Mouse (Mus musculus) MEL (cell line): Measurements from ENCODE around the gene Gtf2i. TPM values are rescaled to one million over a fixed set of nuclear protein-coding genes. Genes with fewer than 3 reads are reported as not detected.

Source experiments
- DNase-seq: peaks from one replicate; pipeline ENCODE4 v3.0.0; 2011; ENCODE audit warnings: low read depth, low spot score
- H3K27ac ChIP-seq: 2 replicates; pipeline ENCODE4 v1.5.1; 2012; ENCODE audit warnings: low read depth, mild to moderate bottlenecking, control low read depth, low read length, moderate library complexity; ENCODE audit not compliant: control insufficient read depth
- H3K27me3 ChIP-seq, 2 experiments: fragments of 150-350 bp in 1 of 2; sonication (generic) in 1 of 2; 2 replicates each; pipeline ENCODE4 v1.6.1; 2012; ENCODE audit warnings: low read length in 2 of 2, mild to moderate bottlenecking in 2 of 2, improper control_type of control experiment in 1 of 2, moderate library complexity in 1 of 2; ENCODE audit not compliant: insufficient read depth in 2 of 2, control insufficient read depth in 1 of 2
- H3K36me3 ChIP-seq, 2 experiments: 2 replicates each; pipeline ENCODE4 v1.6.1; 2012 to 2014; ENCODE audit warnings: low read length in 2 of 2, improper control_type of control experiment in 1 of 2, inconsistent platforms in 1 of 2, mild to moderate bottlenecking in 1 of 2; ENCODE audit not compliant: insufficient read depth in 2 of 2, control insufficient read depth in 1 of 2
- H3K4me1 ChIP-seq, 2 experiments: fragments of 150-350 bp in 1 of 2; sonication (generic) in 1 of 2; 2 replicates each; pipeline ENCODE4 v1.6.1; 2012; ENCODE audit warnings: low read length in 2 of 2, improper control_type of control experiment in 1 of 2, mild to moderate bottlenecking in 1 of 2; ENCODE audit not compliant: insufficient read depth in 2 of 2, control insufficient read depth in 1 of 2
- H3K4me3 ChIP-seq, 2 experiments: fragments of 150-350 bp in 1 of 2; sonication (generic) in 1 of 2; 2 replicates each; pipeline ENCODE4 v1.5.1; 2012; ENCODE audit warnings: low read depth in 2 of 2, low read length in 2 of 2, mild to moderate bottlenecking in 2 of 2, moderate library complexity in 2 of 2, control low read depth in 1 of 2, improper control_type of control experiment in 1 of 2; ENCODE audit not compliant: control insufficient read depth in 1 of 2, insufficient read depth in 1 of 2
- H3K79me2 ChIP-seq: 2 replicates; pipeline ENCODE4 v1.6.1; 2012; ENCODE audit warnings: mild to moderate bottlenecking, low read length, moderate library complexity; ENCODE audit not compliant: control insufficient read depth, poor library complexity, insufficient read depth
- H3K9ac ChIP-seq: 2 replicates; pipeline ENCODE4 v1.6.1; 2012; ENCODE audit warnings: low read depth, mild to moderate bottlenecking, control low read depth, low read length, moderate library complexity; ENCODE audit not compliant: control insufficient read depth, poor library complexity, severe bottlenecking
- H3K9me3 ChIP-seq: fragments of 150-350 bp; sonication (generic); replicated peaks from 2 replicates; pipeline ENCODE4 v1.6.1; 2012; ENCODE audit warnings: mild to moderate bottlenecking, low read length, improper control_type of control experiment, moderate library complexity; ENCODE audit not compliant: insufficient read depth
- E2F4 ChIP-seq: IDR thresholded peaks from 2 replicates; pipeline ENCODE4 v1.6.1; 2011; ENCODE audit warnings: low read depth, low read length, improper control_type of control experiment, borderline replicate concordance
- EP300 ChIP-seq, 2 experiments: IDR thresholded peaks; 2 replicates each; pipeline ENCODE4 v1.6.1; 2011; ENCODE audit warnings: improper control_type of control experiment in 2 of 2, low read length in 2 of 2, low read depth in 1 of 2, mild to moderate bottlenecking in 1 of 2
- ETS1 ChIP-seq: IDR thresholded peaks from 2 replicates; pipeline ENCODE4 v1.6.1; 2012; ENCODE audit warnings: low read depth, mild to moderate bottlenecking, inconsistent platforms, low read length, improper control_type of control experiment, moderate library complexity
- GATA1 ChIP-seq: IDR thresholded peaks from 2 replicates; pipeline ENCODE4 v1.6.1; 2011; ENCODE audit warnings: low read depth, low read length, improper control_type of control experiment
- HCFC1 ChIP-seq: IDR thresholded peaks from 2 replicates; pipeline ENCODE4 v1.6.1; 2012; ENCODE audit warnings: low read depth, mild to moderate bottlenecking, inconsistent platforms, low read length, improper control_type of control experiment, moderate library complexity
- MAX ChIP-seq: IDR thresholded peaks from 2 replicates; pipeline ENCODE4 v1.6.1; 2011; ENCODE audit warnings: low read length, improper control_type of control experiment
- MYB ChIP-seq: IDR thresholded peaks from 2 replicates; pipeline ENCODE4 v1.6.1; 2011; ENCODE audit warnings: mild to moderate bottlenecking, low read depth, low read length, improper control_type of control experiment
- POLR2A ChIP-seq, 2 experiments: IDR thresholded peaks; 2 replicates each; pipeline ENCODE4 v1.6.1; 2011 to 2012; ENCODE audit warnings: low read length in 2 of 2, mild to moderate bottlenecking in 2 of 2, control low read depth in 1 of 2, improper control_type of control experiment in 1 of 2, low read depth in 1 of 2, moderate library complexity in 1 of 2; ENCODE audit not compliant: control insufficient read depth in 1 of 2, insufficient read depth in 1 of 2, poor library complexity in 1 of 2
- SIN3A ChIP-seq: IDR thresholded peaks from 2 replicates; pipeline ENCODE4 v1.6.1; 2012; ENCODE audit warnings: low read length, improper control_type of control experiment, inconsistent platforms
- TBP ChIP-seq: IDR thresholded peaks from 2 replicates; pipeline ENCODE4 v1.8.0; 2011; ENCODE audit warnings: low read depth, low read length, improper control_type of control experiment
- USF2 ChIP-seq, 2 experiments: IDR thresholded peaks; 2 replicates each; pipeline ENCODE4 v1.6.1; 2011 to 2012; ENCODE audit warnings: improper control_type of control experiment in 2 of 2, low read length in 2 of 2, borderline replicate concordance in 1 of 2, inconsistent platforms in 1 of 2, low read depth in 1 of 2, mild to moderate bottlenecking in 1 of 2; ENCODE audit not compliant: insufficient read depth in 1 of 2
- ZC3H11A ChIP-seq: IDR thresholded peaks from 2 replicates; pipeline ENCODE4 v1.6.1; 2012; ENCODE audit warnings: low read depth, mild to moderate bottlenecking, inconsistent platforms, low read length, improper control_type of control experiment
- ZMIZ1 ChIP-seq: IDR thresholded peaks from 2 replicates; pipeline ENCODE4 v1.6.1; 2012; ENCODE audit warnings: low read depth, mild to moderate bottlenecking, inconsistent platforms, low read length, improper control_type of control experiment, moderate library complexity
- ZNF384 ChIP-seq: IDR thresholded peaks from 2 replicates; pipeline ENCODE4 v1.6.1; 2012; ENCODE audit warnings: low read depth, mild to moderate bottlenecking, inconsistent platforms, low read length, improper control_type of control experiment
- polyA plus RNA-seq, 2 experiments: library from polyadenylated mRNA; stranded (reverse) in 1 of 2; unstranded in 1 of 2; fragments of >175 nt in 1 of 2; fragments of >200 nt in 1 of 2; gene quantifications; 2 replicates each; pipeline versions ENCODE4 v1.2.1 to v1.2.4; 2012; ENCODE audit warnings: low replicate concordance in 2 of 2, low read depth in 1 of 2; ENCODE audit not compliant: insufficient read length in 2 of 2, insufficient read depth in 1 of 2, missing spikeins in 1 of 2
- total RNA-seq: library from RNA; depleted of rRNA; stranded (reverse); fragments of 300-350 nt; gene quantifications from 2 replicates; pipeline ENCODE4 v1.2.3, GENCODE M21; 2012

Gene Gtf2i
- total and polyA plus RNA-seq, 3 experiments, result 46.7 to 151 (median 128) TPM

DNA sequence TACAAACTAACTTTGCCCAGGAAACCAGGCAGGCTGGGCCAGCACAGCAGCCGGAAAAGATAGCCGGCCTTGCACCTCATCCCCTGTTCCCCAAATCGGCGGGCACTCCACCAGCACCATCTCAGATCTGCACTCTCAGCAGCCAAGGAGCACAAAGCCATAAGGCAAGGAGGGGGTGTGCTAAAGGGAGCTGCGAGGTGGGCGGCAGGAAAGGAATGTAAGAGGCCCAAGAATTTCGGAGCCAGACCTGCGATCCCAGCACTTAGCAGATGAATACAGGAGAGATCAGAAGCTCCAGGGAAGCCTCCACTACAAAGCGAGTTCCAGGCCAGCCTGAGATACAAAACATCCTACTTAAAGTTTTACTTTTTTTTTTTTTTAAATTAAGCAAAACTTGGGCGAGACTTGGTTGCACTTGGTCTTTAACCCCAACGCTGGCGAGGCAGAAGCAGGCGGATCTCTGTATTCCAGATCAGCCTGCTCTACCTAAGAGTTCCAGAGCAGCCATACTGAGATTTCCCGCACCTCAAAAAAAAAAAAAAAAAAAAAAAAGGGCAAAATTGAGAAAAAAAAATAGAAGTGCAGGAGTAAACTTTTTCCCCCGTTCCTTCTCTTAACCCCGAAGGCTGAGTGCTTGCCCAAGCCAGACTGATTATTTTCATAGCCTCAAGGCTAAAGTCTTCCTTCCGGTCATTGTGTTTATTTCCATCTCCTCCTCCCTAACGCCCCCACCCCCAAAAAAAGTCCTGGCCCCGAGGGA is 1.7 kb downstream of the Gtf2i start:
- no peak for TF ChIP-seq GATA1
- TF ChIP-seq MAX, result no peak
- no peak for TF ChIP-seq SIN3A
- TF ChIP-seq TBP, result no peak
- TF ChIP-seq HCFC1, result no peak
- TF ChIP-seq E2F4, result no peak
- no peak for TF ChIP-seq USF2 (IDR thresholded peaks at IDR 0.05; ENCODE audit: borderline replicate concordance in 1 of 2, insufficient read depth in 1 of 2, low read depth in 1 of 2, low read length in 2 of 2)
- TF ChIP-seq ZNF384, result peak; percentile 84
- Histone ChIP-seq H3K9ac (peak overlapping the region; percentile 99), H3K79me2 (peaks cover 54% of the 10 kb centered on the region), H3K4me1 (peaks cover 2 to 7% of the 10 kb centered on the region in 2 experiments; a peak in 2 of 4 replicates), H3K36me3 (peaks cover 2 to 10% of the 10 kb centered on the region in 2 experiments), H3K4me3 (peak overlapping the region; percentile 89 to 94), H3K9me3 (no peaks in the 10 kb centered on the region), H3K27me3 (no peaks in the 10 kb centered on the region), H3K27ac (peak overlapping the region; percentile 43; the same call in 1 of the 2 replicates)
- DNase-seq, result no peak

- Histone ChIP-seq H3K79me2 (peaks cover 60% of the 10 kb centered on the region), H3K4me1 (peaks cover 2 to 7% of the 10 kb centered on the region in 2 experiments; a peak in 2 of 4 replicates), H3K9me3 (no peaks in the 10 kb centered on the region)
- TF ChIP-seq MAX (no peak), POLR2A (IDR thresholded peaks at IDR 0.05; ENCODE audit: control insufficient read depth in 1 of 2, insufficient read depth in 1 of 2, low read depth in 1 of 2, low read length in 2 of 2, poor library complexity in 1 of 2) (no peak), TBP (no peak), GATA1 (no peak), ETS1 (no peak), MYB (no peak), ZC3H11A (no peak), ZMIZ1 (no peak), EP300 (IDR thresholded peaks at IDR 0.05; ENCODE audit: low read depth in 1 of 2, low read length in 2 of 2) (no peak)
- TF ChIP-seq, all 39 proteins: peak for 0
- Histone ChIP-seq H3K27ac (no peak overlapping the region), H3K27me3 (no peaks in the 10 kb centered on the region), H3K36me3 (peaks cover 5 to 10% of the 10 kb centered on the region in 2 experiments), H3K9ac (0 out of 2 replicates have a peak overlapping the region, but pooled peaks have one; percentile 7), H3K4me3 (no peak overlapping the region)
- no peak for DNase-seq
Observed at GRCm38 (mm10) chr5:134311894-134312411, 2.6 kb downstream of the Gtf2i start.
